Mouse (Mus musculus): ENCODE data around the gene Crybg1. TPM values are rescaled to one million over a fixed set of nuclear protein-coding genes. Genes with fewer than 3 reads are reported as not detected.
"Not testable (repeated sequence)": the region's sequence is repeated elsewhere in the genome, so short reads cannot be mapped to it uniquely, and the experiment has no call there.

The Crybg1 gene
- total RNA-seq, 4 experiments from 2014 or later = 3.3 to 4.0 (median 3.4) TPM

- DNase-seq (ENCODE audit: low spot score) = no peak
Measured at GRCm38 (mm10) chr10:44006815-44007214, 141.8 kb downstream of the Crybg1 start.

DNA sequence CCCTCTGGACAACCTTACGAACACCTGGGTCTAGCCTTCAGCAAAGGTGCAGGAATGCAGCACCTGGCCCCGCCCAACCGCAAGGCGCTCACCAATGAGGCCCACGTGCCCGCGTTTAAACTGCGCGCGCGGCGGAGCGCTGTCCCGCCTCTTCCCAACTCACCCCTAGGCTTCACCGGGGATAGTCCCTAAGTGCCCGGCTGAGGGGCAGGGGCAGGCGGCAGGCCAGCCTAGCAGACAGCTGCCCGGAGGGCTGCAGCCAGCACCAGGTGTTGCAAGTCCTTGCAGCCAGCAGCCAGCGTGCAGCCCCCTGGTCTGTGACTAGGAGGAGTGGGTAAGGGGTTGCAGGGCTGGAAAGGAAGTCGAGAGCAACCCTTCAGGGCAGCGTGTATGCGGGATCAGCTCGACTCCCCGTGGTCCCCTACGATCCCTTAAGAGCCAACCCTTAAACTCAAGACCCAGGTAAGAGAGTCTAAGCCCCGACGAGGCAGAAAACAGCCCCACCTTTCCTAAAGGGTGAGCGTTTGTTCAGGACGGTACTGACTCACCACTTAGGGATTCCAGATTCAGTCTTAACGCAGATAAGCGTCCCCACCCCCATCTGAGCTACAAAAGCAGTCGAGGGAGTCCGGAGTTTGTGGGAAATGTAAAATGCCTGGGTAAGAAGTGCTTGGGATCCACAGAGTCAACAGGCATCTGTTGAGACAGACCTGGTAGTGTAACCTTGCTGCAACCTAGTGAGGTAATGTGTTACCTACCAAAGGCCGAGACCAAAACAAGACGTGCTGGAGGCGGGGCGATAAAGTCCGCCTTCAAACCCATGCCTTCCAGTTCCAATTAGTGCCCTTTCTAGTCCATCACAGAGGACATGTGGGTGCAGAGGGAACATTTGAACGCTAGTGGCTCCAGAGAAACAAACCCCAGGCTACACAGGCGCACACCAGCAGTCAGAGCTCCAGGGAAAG is 142.7 kb downstream of the Crybg1 start:
- DNase-seq (ENCODE audit: low spot score) = no peak

- no peak for DNase-seq (ENCODE audit: low spot score)
Measured at GRCm38 (mm10) chr10:44004221-44004751, 144.4 kb downstream of the Crybg1 start.

DNA sequence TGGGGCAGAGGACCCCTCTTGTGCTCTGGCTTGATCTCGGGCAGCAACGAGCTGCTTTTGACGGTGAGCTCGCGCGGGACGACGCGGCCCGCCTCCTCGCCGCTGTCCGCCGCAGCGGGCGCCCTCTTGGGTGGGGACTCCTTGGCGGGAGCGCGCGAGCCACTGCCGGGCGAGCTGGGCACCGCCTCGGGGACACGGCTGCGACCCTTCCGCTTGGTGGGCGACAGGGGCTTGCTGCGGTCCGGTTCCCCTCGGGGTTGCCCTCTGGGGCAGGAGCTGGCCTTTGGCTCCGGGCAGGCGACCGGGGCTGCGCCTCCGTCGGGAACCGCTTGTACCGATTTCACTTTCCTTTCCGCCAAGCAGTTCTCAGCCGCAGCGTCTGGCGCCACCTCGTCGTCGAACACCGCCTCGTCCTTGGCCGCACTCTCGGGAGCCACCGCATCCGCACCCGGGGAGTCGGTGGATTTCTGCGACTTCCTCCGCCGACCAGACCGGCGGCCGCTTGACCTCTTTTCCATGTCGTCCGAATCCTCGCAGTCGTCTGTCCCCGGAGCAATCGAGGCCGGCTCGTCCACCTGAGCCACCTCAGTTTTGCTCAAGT is 145.0 kb downstream of the Crybg1 start:
- DNase-seq (ENCODE audit: low spot score) = peak; percentile 71

- no peak for DNase-seq (ENCODE audit: low spot score)
Measured at GRCm38 (mm10) chr10:44002995-44003524, 145.6 kb downstream of the Crybg1 start.

- DNase-seq (ENCODE audit: low spot score) = no peak
Measured at GRCm38 (mm10) chr10:44002004-44002940, 146.4 kb downstream of the Crybg1 start.

- no peak for DNase-seq (ENCODE audit: low spot score)
Measured at GRCm38 (mm10) chr10:44000156-44000865, 148.3 kb downstream of the Crybg1 start.

DNA sequence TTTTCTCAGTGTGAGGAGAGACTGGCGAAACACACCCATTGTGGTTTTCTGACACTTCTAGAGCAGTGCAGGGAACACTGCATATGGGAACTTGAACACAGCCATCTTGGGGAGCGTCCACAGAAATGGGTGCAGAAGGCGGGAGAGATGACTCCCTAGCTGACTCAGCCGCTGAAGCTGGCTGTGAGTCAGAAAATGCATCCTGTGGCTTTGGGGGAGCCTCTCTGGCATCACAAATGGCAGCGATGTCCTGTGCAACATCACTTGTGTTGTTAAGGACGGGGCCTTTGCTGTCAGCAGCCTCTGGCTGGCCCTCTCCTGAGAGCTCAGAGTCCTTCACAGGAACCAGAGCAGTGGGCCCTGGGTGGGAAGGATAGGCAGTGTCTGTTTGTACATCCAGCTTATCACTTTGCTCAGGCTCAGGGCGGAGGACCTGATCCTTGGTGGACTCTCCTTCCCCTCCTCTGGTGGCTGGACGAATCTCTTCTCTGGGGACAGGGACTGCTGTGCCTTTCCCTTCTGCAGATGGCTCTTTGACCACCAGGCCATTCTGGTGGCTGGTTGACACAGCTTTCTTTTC is 150.1 kb downstream of the Crybg1 start:
- no peak for DNase-seq (ENCODE audit: low spot score)

DNA sequence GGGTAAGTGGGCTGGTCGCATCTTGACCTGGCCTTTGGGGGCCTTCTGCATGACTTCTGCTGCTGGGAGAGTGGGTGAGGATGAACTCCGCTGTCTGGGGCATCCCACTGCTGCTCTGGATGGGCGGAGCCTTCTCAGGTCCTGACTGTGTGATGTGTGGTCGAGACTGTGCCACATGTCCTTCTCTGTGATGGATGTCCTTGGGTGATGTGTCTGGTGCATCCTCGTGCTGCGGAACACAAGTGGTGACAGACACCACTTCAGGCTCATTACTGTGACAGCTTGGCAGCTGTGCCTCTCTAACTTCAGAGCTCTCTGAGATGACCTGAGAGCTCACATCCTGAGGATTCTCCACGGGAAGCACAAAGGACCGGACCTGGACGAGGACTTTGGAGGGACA is 150.6 kb downstream of the Crybg1 start:
- no peak for DNase-seq (ENCODE audit: low spot score)

GRCm38 (mm10) chr10:43997276-43997675 is 151.4 kb downstream of the Crybg1 start:
- no peak for DNase-seq (ENCODE audit: low spot score)

DNA sequence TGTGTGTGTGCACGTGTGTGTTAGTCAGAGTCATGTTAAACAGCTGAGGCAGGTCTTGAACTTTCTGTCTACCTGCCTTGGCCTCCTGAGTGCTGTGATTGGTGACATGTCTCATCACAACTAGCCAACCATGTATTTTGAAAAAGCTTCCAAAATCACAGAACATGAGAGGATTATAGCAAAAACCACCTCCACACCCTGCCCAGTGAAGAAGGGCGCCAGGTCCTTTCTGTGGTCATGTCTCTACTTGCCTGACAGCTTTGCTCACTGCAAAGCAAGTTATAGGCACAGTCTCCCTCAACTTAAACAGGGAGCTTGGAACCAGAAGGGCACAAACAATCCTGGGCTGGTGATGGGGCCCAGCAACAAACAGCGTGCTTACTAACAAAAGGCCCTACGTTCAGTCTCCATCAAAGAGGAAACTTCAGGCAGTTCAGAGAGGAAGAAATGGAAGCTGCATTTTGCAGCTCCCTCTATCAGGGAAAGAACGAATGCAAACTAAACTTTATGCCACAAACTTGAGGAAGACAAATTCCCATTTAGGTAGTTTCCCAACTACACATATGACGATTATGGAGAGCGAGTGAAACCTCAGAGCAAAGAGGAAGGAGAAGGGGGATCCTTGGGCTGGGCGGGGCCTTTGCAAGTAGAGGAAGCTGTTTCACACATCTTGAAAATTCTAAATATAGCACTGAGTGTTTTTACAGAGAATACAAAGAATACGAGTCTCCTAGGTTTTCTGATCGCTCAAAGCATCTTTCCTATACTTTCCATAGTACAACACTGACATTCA is 152.6 kb downstream of the Crybg1 start:
- DNase-seq (ENCODE audit: low spot score) = peak; percentile 31

- DNase-seq (ENCODE audit: low spot score) = no peak
Measured at GRCm38 (mm10) chr10:43993198-43993597, 155.5 kb downstream of the Crybg1 start.

DNA sequence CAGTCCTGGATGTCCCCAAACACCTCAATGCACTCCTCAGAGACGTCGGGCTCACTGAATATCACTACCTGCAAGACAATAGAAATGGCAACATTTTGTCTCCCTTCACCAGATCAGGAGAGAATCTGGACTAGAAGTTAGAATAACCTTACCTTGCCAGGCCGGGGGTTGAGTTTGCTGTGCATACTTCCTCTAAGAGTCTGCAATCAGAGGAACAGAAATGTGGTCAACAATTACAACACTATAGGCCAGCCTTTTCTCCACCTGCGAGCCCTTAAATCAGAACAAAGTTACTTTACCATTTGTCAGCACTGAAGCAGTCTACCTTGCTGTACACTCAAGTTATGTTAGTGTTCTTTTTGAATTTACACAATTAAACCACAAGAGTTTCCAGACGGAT is 156.1 kb downstream of the Crybg1 start:
- no peak for DNase-seq (ENCODE audit: low spot score)

- no peak for DNase-seq (ENCODE audit: low spot score)
Measured at GRCm38 (mm10) chr10:43991268-43991667, 157.4 kb downstream of the Crybg1 start.

DNA sequence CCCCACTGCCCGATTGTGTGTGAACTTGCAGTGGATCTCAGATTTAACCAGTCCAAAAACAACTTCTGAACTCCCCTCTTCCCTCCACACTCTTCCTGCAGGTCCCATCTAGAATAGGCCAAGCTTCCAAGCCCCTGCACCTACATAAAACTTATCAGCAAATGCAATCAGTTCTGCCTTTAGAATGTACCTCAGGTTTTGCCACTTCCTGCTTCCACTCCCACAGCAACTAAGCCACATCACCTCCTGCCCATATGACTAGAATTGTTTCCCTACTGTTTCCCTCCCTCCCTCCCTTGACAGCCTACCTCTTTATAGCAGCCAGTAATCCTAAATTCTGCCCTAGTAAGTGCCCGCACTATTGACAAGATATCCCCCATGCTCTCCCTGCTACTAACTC is 164.8 kb downstream of the Crybg1 start:
- no peak for DNase-seq (ENCODE audit: low spot score)

DNA sequence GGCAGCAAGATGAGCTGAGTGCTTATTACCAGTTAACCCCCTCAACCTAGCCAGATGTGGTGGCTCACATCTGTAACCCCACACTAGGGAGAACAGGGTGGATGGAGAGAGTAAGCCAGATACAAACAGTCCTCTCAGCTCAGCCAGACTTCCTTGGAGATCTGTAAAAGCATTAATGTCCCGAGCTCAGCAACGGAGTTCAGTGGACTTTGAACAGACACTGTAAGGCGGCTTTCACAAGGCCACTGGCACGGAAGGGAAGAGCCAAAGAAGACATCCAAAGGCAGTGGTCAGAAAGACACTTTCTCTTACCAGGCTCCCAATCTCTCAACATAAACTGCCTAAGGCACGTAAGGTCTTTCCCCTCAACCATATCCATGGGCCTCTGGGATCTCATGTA is 165.4 kb downstream of the Crybg1 start:
- DNase-seq (ENCODE audit: low spot score) = no peak

DNA sequence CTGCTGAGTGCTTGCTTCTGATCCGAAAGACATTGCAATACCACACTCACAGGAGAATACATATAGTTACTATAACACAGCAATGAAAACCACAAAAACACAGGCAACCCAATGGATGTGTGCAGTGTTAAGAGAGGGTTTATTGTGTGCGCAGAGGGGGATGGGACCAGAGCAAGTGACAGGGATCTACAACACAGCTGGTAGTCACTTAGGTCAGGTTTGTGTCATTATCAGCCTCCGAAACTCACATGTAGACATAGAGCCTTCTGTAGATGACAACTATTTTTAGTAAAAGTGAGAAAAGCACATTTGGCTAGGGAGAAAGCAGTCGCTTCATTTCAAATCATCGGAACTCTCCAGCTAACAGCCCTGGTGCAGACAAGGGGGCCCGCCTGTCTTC is 166.2 kb downstream of the Crybg1 start:
- DNase-seq (ENCODE audit: low spot score) = no peak

GRCm38 (mm10) chr10:43980742-43981141 is 167.9 kb downstream of the Crybg1 start:
- DNase-seq (ENCODE audit: low spot score) = not testable (repeated sequence)

DNA sequence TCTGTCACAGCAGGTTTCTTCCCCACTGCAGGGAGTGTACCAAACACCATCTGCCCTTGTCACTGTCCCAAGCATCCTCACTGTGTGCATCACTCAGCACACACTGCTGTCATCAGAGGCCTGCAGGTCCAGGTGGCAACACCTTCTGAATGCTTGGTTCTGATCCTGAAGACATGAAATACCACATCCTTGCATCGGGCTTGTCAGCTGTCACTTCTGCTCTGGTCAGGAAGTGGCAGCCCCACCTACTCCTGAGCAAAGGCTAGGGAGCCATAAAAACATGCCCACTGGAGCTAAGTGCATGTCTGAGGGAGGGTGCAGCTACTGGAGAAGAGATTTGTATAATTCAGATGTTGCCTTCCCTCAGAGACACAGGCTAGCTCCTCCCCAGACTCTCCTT is 168.6 kb downstream of the Crybg1 start:
- no peak for DNase-seq (ENCODE audit: low spot score)

All from heart, adult 8-10 months (tissue).